Mouse (Mus musculus): ENCODE data around the gene Pex11g.
A peak's percentile ranks its signal among the peaks of the same experiment; 100 is the strongest.

Pex11g gene

GRCm38 (mm10) chr8:3467006-3467885 is at the start of gene Pex11g:
TSS of gene Pex11g (minus strand) at chr8:3467680.
- DNase-seq, result peak; percentile 100

GRCm38 (mm10) chr8:3517117-3517495 is 49.6 kb upstream of the Pex11g start:
- DNase-seq, result peak; percentile 56 to 67

GRCm38 (mm10) chr8:3516450-3517116 is 49.1 kb upstream of the Pex11g start:
- peak; percentile 94 to 96 for DNase-seq

GRCm38 (mm10) chr8:3515771-3516417 is 48.4 kb upstream of the Pex11g start:
- DNase-seq, result peak; percentile 64 to 77

- peak; percentile 92 to 94 for DNase-seq
Observed at GRCm38 (mm10) chr8:3515260-3515671, 47.8 kb upstream of the Pex11g start, which contains the start of gene Pnpla6. TSS of gene Pnpla6 (plus strand) at chr8:3515384.

- DNase-seq, result no peak
Observed at GRCm38 (mm10) chr8:3514681-3515247, 47.3 kb upstream of the Pex11g start.

GRCm38 (mm10) chr8:3507979-3508754 is 40.7 kb upstream of the Pex11g start:
- DNase-seq, result no peak

- no peak for DNase-seq
Observed at GRCm38 (mm10) chr8:3502217-3502616, 34.7 kb upstream of the Pex11g start.

- DNase-seq, result peak; percentile 98 to 99
Observed at GRCm38 (mm10) chr8:3500235-3501090, 33.0 kb upstream of the Pex11g start, which contains the start of gene Mcoln1. TSS of gene Mcoln1 (plus strand) at chr8:3500457.

- DNase-seq, result no peak
Observed at GRCm38 (mm10) chr8:3499751-3500150, 32.3 kb upstream of the Pex11g start.

- no peak for DNase-seq
Observed at GRCm38 (mm10) chr8:3498583-3498982, 31.1 kb upstream of the Pex11g start.

GRCm38 (mm10) chr8:3496428-3496748 is 28.9 kb upstream of the Pex11g start:
- DNase-seq, result no peak

GRCm38 (mm10) chr8:3495578-3496427 is 28.3 kb upstream of the Pex11g start:
- no peak for DNase-seq

- no peak for DNase-seq
Observed at GRCm38 (mm10) chr8:3493845-3494208, 26.3 kb upstream of the Pex11g start.

- peak; percentile 84 to 91 for DNase-seq
Observed at GRCm38 (mm10) chr8:3492901-3493844, 25.7 kb upstream of the Pex11g start, which contains the start of gene Zfp358. TSS of gene Zfp358 (plus strand) at chr8:3493138.

GRCm38 (mm10) chr8:3485192-3485591 is 17.7 kb upstream of the Pex11g start:
- DNase-seq, result no peak

- DNase-seq, result no peak
Observed at GRCm38 (mm10) chr8:3483546-3483945, 16.1 kb upstream of the Pex11g start.

GRCm38 (mm10) chr8:3482240-3482740 is 14.8 kb upstream of the Pex11g start:
- DNase-seq, result no peak

GRCm38 (mm10) chr8:3481605-3482004 is 14.1 kb upstream of the Pex11g start:
- no peak for DNase-seq
